Mouse (Mus musculus) forebrain, postnatal 0 days (tissue): ENCODE data around the gene Ube2h. TPM values are rescaled to one million over a fixed set of nuclear protein-coding genes. Genes with fewer than 3 reads are reported as not detected.
A peak's percentile ranks its signal among the peaks of the same experiment; 100 is the strongest.

Source experiments
- ATAC-seq: fragments of 200-750 bp; cut with Nextera tagmentation; 2 replicates; pipeline ENCODE4 v1.8.0; 2017; ENCODE audit warnings: mild to moderate bottlenecking, moderate library complexity
- DNase-seq: peaks from one replicate; pipeline ENCODE4 v3.0.0-alpha.2; 2015
- H3K27ac ChIP-seq: fragments of 300-500 bp; sonication (generic); 2 replicates; pipeline ENCODE4 v1.5.1; 2014; ENCODE audit warnings: low read depth, mild to moderate bottlenecking, antibody characterized with exemption, low read length, moderate library complexity, mixed read lengths
- H3K27me3 ChIP-seq: fragments of 300-500 bp; sonication (generic); 2 replicates; pipeline ENCODE4 v1.6.1; 2014; ENCODE audit warnings: mild to moderate bottlenecking, low read length, mixed read lengths; ENCODE audit not compliant: insufficient read depth
- H3K36me3 ChIP-seq: fragments of 300-500 bp; sonication (generic); 2 replicates; pipeline ENCODE4 v1.6.1; 2014; ENCODE audit warnings: mild to moderate bottlenecking, moderate library complexity; ENCODE audit not compliant: insufficient read depth
- H3K4me1 ChIP-seq: fragments of 300-500 bp; sonication (generic); 2 replicates; pipeline ENCODE4 v1.6.1; 2014; ENCODE audit warnings: antibody characterized with exemption; ENCODE audit not compliant: insufficient read depth
- H3K4me2 ChIP-seq: fragments of 300-500 bp; sonication (generic); 2 replicates; pipeline ENCODE4 v1.6.1; 2014; ENCODE audit warnings: low read depth, mild to moderate bottlenecking, moderate library complexity
- H3K4me3 ChIP-seq: fragments of 300-500 bp; sonication (generic); 2 replicates; pipeline ENCODE4 v1.5.1; 2014; ENCODE audit warnings: low read depth, low read length, mixed read lengths
- H3K9ac ChIP-seq: fragments of 300-500 bp; sonication (generic); 2 replicates; pipeline ENCODE4 v1.6.1; 2014; ENCODE audit warnings: mild to moderate bottlenecking
- H3K9me3 ChIP-seq: fragments of 300-500 bp; sonication (generic); 2 replicates; pipeline ENCODE4 v1.6.1; 2016; ENCODE audit warnings: low read length
- CTCF ChIP-seq: sonication (generic); IDR thresholded peaks from 2 replicates; pipeline ENCODE4 v1.5.1; 2016; ENCODE audit warnings: antibody characterized with exemption, control low read depth, low read depth
- WGBS: fragments of 180-500 bp; shearing (Covaris S2); extraction: QIAGEN DNeasy Blood & Tissue Kit; methylation state at CpG from one replicate; pipeline ENCODE4 v1.1.7; 2014; 5-methylcytosine and 5-hydroxymethylcytosine counted together
- polyA plus RNA-seq: library from polyadenylated mRNA; unstranded; fragments of >200 nt; fragmentation: Nextera tagmentation; extraction: Ambion mirVana; gene quantifications from 2 replicates; pipeline ENCODE4 v1.2.1, GENCODE M21; 2015
- total RNA-seq: library from RNA; depleted of rRNA; stranded (reverse); fragments of >200 nt; gene quantifications from 2 replicates; pipeline ENCODE4 v1.2.3, GENCODE M21; 2014

Ube2h gene
- total and polyA plus RNA-seq, 2 experiments from 2014 or later, result 37.7 to 42.7 TPM

GRCm38 (mm10) chr6:30269846-30270245, 34.5 kb downstream of the Ube2h start:
- Histone ChIP-seq H3K9ac (no peak overlapping the region), H3K9me3 (no peaks in the 10 kb centered on the region), H3K4me2 (no peak overlapping the region), H3K4me3 (no peak overlapping the region), H3K27me3 (no peaks in the 10 kb centered on the region), H3K4me1 (no peaks in the 10 kb centered on the region), H3K27ac (no peak overlapping the region), H3K36me3 (peaks cover 14% of the 10 kb centered on the region)
- no peak for DNase-seq
- WGBS, result 85% methylated on average over 5 of the region's 5 CpGs
- no peak for ATAC-seq
- no peak for TF ChIP-seq CTCF

DNA sequence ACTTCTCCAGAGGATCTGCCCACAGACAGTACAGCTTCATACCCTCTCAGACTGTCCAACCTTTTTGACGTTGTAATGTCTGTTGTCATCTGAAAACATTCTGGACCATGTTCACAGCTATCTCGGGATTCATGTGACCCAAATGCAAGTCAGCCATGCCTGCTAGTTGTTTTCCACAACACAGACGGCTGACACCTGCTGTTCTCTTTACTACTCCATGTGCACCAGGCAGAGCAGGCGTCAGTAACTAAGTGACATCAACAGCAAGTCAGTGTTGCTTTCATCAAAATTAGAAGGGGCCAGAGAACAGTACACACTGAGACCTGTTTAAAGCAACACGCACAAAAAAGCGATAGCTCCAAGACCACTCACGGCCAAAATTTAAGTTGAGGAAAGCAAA, 36.9 kb downstream of the Ube2h start:
- ATAC-seq (peak; percentile 40; the same call in 1 of the 2 replicates), DNase-seq (no peak)
- H3K4me3 ChIP-seq, result no peak overlapping the region
- no peaks in the 10 kb centered on the region for H3K4me1 ChIP-seq
- TF ChIP-seq CTCF, result no peak
- H3K36me3 ChIP-seq, result peaks cover 14% of the 10 kb centered on the region
- H3K4me2 ChIP-seq, result no peak overlapping the region
- no peak overlapping the region for H3K27ac ChIP-seq
- no peak overlapping the region for H3K9ac ChIP-seq
- H3K27me3 ChIP-seq, result no peaks in the 10 kb centered on the region
- no peaks in the 10 kb centered on the region for H3K9me3 ChIP-seq
- 72% methylated on average over 7 of the region's 7 CpGs for WGBS

GRCm38 (mm10) chr6:30265402-30265801, 38.9 kb downstream of the Ube2h start:
- no peak for TF ChIP-seq CTCF
- no peak overlapping the region for H3K4me2 ChIP-seq

GRCm38 (mm10) chr6:30263053-30263452, 41.3 kb downstream of the Ube2h start:
- Histone ChIP-seq H3K36me3 (peaks cover 26% of the 10 kb centered on the region), H3K27ac (no peak overlapping the region), H3K4me1 (no peaks in the 10 kb centered on the region), H3K9ac (no peak overlapping the region), H3K27me3 (no peaks in the 10 kb centered on the region), H3K4me3 (no peak overlapping the region), H3K4me2 (no peak overlapping the region), H3K9me3 (no peaks in the 10 kb centered on the region)
- ATAC-seq (no peak), DNase-seq (no peak)
- 66% methylated on average over 4 of the region's 4 CpGs for WGBS
- no peak for TF ChIP-seq CTCF

More at GRCm38 (mm10) chr6:30265402-30265801, 38.9 kb downstream of the Ube2h start:
- Histone ChIP-seq H3K27ac (no peak overlapping the region), H3K27me3 (no peaks in the 10 kb centered on the region), H3K36me3 (peaks cover 20% of the 10 kb centered on the region), H3K9me3 (no peaks in the 10 kb centered on the region), H3K9ac (no peak overlapping the region), H3K4me1 (no peaks in the 10 kb centered on the region), H3K4me3 (no peak overlapping the region)
- WGBS, result 88% methylated on average over 4 of the region's 4 CpGs
- DNase-seq (no peak), ATAC-seq (no peak)

DNA sequence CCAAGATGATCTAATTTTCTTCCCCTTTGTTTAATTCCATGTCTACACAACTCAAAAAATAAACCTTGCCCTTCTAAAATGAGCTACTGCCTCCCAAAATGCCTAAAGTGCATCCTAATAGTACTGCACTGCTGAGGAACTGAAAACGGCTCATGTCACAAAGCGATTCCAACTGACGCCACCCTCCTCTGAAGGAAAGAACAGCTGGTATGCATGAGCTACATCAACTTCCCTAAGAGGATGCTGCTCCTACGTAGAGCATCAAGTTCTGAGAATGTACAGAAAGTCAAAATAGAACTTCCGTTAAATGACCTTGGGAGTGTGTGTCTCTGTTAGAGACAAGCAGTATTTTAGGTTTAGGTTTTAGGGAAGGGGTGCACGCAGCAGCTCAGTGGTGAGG, 45.1 kb downstream of the Ube2h start:
- no peak for ATAC-seq

DNA sequence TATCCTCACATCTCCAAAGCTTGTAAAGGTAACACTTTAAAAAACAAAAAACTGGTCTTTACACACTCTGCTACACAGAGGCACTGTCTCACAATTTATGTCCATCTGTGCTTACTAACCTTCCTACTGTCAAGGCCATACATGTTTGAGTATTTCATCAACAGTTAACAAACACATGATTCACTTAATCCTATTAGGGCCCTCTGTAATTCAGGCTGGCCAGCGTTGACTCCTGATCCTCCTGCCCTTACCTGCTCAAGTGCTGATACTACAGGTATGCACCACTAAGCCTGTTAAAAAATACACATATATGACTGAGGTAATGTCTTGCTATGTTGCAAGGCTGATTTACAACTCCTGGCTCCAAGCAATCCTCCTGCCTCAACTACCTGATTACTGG, 46.4 kb downstream of the Ube2h start:
- ATAC-seq, result no peak

More for the DNA sequence above, 45.1 kb downstream of the Ube2h start:
- no peak overlapping the region for H3K4me3 ChIP-seq
- no peak overlapping the region for H3K27ac ChIP-seq
- no peaks in the 10 kb centered on the region for H3K4me1 ChIP-seq
- 87% methylated on average over 6 of the region's 6 CpGs for WGBS
- no peak for TF ChIP-seq CTCF
- no peaks in the 10 kb centered on the region for H3K9me3 ChIP-seq
- no peak overlapping the region for H3K9ac ChIP-seq
- peaks cover 23% of the 10 kb centered on the region for H3K36me3 ChIP-seq
- no peak overlapping the region for H3K4me2 ChIP-seq
- H3K27me3 ChIP-seq, result no peaks in the 10 kb centered on the region
- no peak for DNase-seq

DNA sequence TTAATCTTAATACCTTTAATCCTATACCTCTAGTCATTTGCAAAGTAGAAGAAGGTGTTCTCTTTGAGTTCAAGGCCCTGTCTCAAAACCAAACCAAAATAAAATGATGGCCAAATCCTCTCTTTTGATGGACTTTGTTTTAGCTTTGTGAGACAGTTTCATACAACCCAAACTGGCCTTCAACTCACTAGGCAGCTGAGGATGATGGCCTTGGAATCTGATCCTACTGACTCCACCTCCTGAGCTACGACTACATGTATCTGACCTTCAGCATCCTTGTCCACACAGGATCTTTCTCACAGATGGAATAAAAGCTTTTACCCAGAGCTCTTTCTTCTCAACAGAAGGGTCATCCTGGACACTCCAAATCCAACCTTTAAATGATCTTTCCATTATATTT, 48.5 kb downstream of the Ube2h start:
- Histone ChIP-seq H3K4me2 (no peak overlapping the region), H3K9ac (no peak overlapping the region), H3K27ac (no peak overlapping the region), H3K27me3 (no peaks in the 10 kb centered on the region), H3K4me1 (no peaks in the 10 kb centered on the region), H3K9me3 (no peaks in the 10 kb centered on the region), H3K36me3 (peaks cover 23% of the 10 kb centered on the region), H3K4me3 (no peak overlapping the region)
- TF ChIP-seq CTCF, result no peak
- no peak for DNase-seq
- no peak for ATAC-seq
- WGBS, result 92% methylated on average over 1 of the region's 1 CpGs

More for the DNA sequence above, 46.4 kb downstream of the Ube2h start:
- WGBS, result 67% methylated on average over 1 of the region's 1 CpGs
- TF ChIP-seq CTCF, result no peak
- Histone ChIP-seq H3K27ac (no peak overlapping the region), H3K27me3 (no peaks in the 10 kb centered on the region), H3K4me2 (no peak overlapping the region), H3K4me1 (no peaks in the 10 kb centered on the region), H3K4me3 (no peak overlapping the region), H3K36me3 (peaks cover 23% of the 10 kb centered on the region), H3K9ac (no peak overlapping the region), H3K9me3 (no peaks in the 10 kb centered on the region)
- no peak for DNase-seq
